ENCODE assay signal across 8 mouse cellular contexts in genomic region chr11:53762827-53763495, GRCm38 (mm10). TPM values are rescaled to one million over a fixed set of nuclear protein-coding genes. Genes with fewer than 3 reads are reported as not detected.
DNase-seq lines count a peak whose midpoint lies in the region; ATAC-seq and TF ChIP-seq lines count a peak whose summit lies in the region.

No protein-coding gene starts in this region.

- dilution Hi-C loops in CH12.LX (cut with MboI; ENCODE audit: extremely low pct_ligation_motif_present, extremely low pct_unique_long_range_greater_than_20kb, low sequenced_read_pairs) = no loop called here

- in situ Hi-C loops in CH12.LX (cut with MboI; ENCODE audit: low pct_ligation_motif_present, low pct_unique_long_range_greater_than_20kb, low sequenced_read_pairs) = loop anchor here (5.0 kb wide), 2 partner anchors 34 to 79 kb away; no protein-coding TSS in a partner anchor

- H3K4me3 ChIP-seq in CH12.LX (replicated peaks in 1 of 3; ENCODE audit: low read depth in 2 of 3, low read length in 2 of 3, poor library complexity in 1 of 3) = peak overlapping the region; percentile 42 to 58 (median 51)
- H3K4me3 ChIP-seq in bone marrow, adult 2 months (replicated peaks; ENCODE audit: control insufficient read depth, low read depth, low read length) = peak overlapping the region; percentile 84
- H3K4me3 ChIP-seq in erythroblast, embryonic 14.5 days (replicated peaks) = peak overlapping the region; percentile 52
- H3K4me3 ChIP-seq in heart, embryonic 16.5 days (ENCODE audit: low read length) = peak overlapping the region; percentile 54

- no peak for TF ChIP-seq CTCF in CH12.LX (conservative IDR thresholded peaks at IDR 0.05 in 1 of 2, IDR thresholded peaks at IDR 0.05 in 1 of 2; ENCODE audit: low read depth in 2 of 2, low read length in 2 of 2)
- no peak for TF ChIP-seq CTCF in bone marrow, adult 2 months (IDR thresholded peaks at IDR 0.05; ENCODE audit: control insufficient read depth, insufficient read depth, low read length)

- peak overlapping the region; percentile 75 for H3K4me2 ChIP-seq in CH12.LX (ENCODE audit: insufficient read depth, low read depth, poor library complexity, severe bottlenecking)
- peak overlapping the region; percentile 86 for H3K4me2 ChIP-seq in heart, embryonic 16.5 days (ENCODE audit: low read depth, low read length)

- peaks cover 7% of the 10 kb centered on the region for H3K27me3 ChIP-seq in CH12.LX (replicated peaks)
- peaks cover 48% of the 10 kb centered on the region for H3K27me3 ChIP-seq in erythroblast, embryonic 14.5 days (ENCODE audit: control insufficient read depth)
- no peaks in the 10 kb centered on the region for H3K27me3 ChIP-seq in heart, embryonic 16.5 days (ENCODE audit: control insufficient read depth, insufficient read depth, low read length)

- TF ChIP-seq EP300 in CH12.LX (IDR thresholded peaks at IDR 0.05; ENCODE audit: low read length) = 0 out of 2 replicates have a peak, but pooled peaks have one; percentile 16

- peak overlapping the region; percentile 77 for H3K27ac ChIP-seq in CH12.LX (ENCODE audit: insufficient read depth, low read depth)
- H3K27ac ChIP-seq in bone marrow, adult 2 months (ENCODE audit: control insufficient read depth, insufficient read depth, low read depth, low read length, poor library complexity) = peak overlapping the region; percentile 99
- peak overlapping the region; percentile 98 for H3K27ac ChIP-seq in heart, embryonic 16.5 days (ENCODE audit: low read length)

- DNase-seq in CH12.LX (ENCODE audit: extremely low read depth) = peak; percentile 32
- DNase-seq in kidney, postnatal 14 days = peak; percentile 95
- peak; percentile 98 for DNase-seq in lung, postnatal 10 days
- DNase-seq in ovary, postnatal 36 days (ENCODE audit: low spot score) = peak; percentile 87
- DNase-seq in urinary bladder, adult 2 months (ENCODE audit: low spot score) = peak; percentile 69

- no peaks in the 10 kb centered on the region for H3K36me3 ChIP-seq in CH12.LX (replicated peaks in 1 of 2; ENCODE audit: control insufficient read depth in 1 of 2, insufficient read depth in 1 of 2, low read length in 1 of 2)
- H3K36me3 ChIP-seq in erythroblast, embryonic 14.5 days (ENCODE audit: control insufficient read depth) = no peaks in the 10 kb centered on the region
- no peaks in the 10 kb centered on the region for H3K36me3 ChIP-seq in heart, embryonic 16.5 days (ENCODE audit: control insufficient read depth, insufficient read depth)

- under 1% methylated on average over 23 of the region's 23 CpGs for WGBS in bone marrow, adult 2 months
- 2% methylated on average over 23 of the region's 23 CpGs for WGBS in heart, embryonic 16.5 days

- no peak for TF ChIP-seq RAD21 in CH12.LX (IDR thresholded peaks at IDR 0.05; ENCODE audit: low read depth, low read length)

- no peak for TF ChIP-seq POLR2A in CH12.LX (IDR thresholded peaks at IDR 0.05; ENCODE audit: low read depth, low read length)
- TF ChIP-seq POLR2A in bone marrow, adult 2 months (IDR thresholded peaks at IDR 0.05; ENCODE audit: borderline replicate concordance, control insufficient read depth, low read depth, low read length) = peak; percentile 38; the same call in 1 of the 2 replicates

- peaks cover 32 to 87% of the 10 kb centered on the region in 2 experiments for H3K4me1 ChIP-seq in CH12.LX (ENCODE audit: control insufficient read depth in 1 of 2, insufficient read depth in 2 of 2)
- H3K4me1 ChIP-seq in bone marrow, adult 2 months (ENCODE audit: control insufficient read depth, insufficient read depth, low read length) = peaks cover 4% of the 10 kb centered on the region
- H3K4me1 ChIP-seq in erythroblast, embryonic 14.5 days (ENCODE audit: control insufficient read depth) = peaks cover 19% of the 10 kb centered on the region
- peaks cover 48% of the 10 kb centered on the region for H3K4me1 ChIP-seq in heart, embryonic 16.5 days (ENCODE audit: control insufficient read depth, insufficient read depth, low read length)

- peak overlapping the region; percentile 73 for H3K9ac ChIP-seq in CH12.LX (ENCODE audit: insufficient read depth, low read depth)
- H3K9ac ChIP-seq in heart, embryonic 16.5 days (ENCODE audit: low read length) = peak overlapping the region; percentile 78

- H3K79me2 ChIP-seq in CH12.LX (replicated peaks; ENCODE audit: control insufficient read depth, extremely low read depth, insufficient read depth, poor library complexity, severe bottlenecking) = no peaks in the 10 kb centered on the region

- peak; percentile 6; the same call in 1 of the 2 replicates for ATAC-seq in heart, embryonic 16.5 days (replicated peaks; ENCODE audit: extremely low read depth, insufficient read depth, low FRiP score)

- no peaks in the 10 kb centered on the region for H3K9me3 ChIP-seq in CH12.LX (replicated peaks; ENCODE audit: low read length)
- H3K9me3 ChIP-seq in erythroblast, embryonic 14.5 days (ENCODE audit: control insufficient read depth, low read length) = no peaks in the 10 kb centered on the region
- H3K9me3 ChIP-seq in heart, embryonic 16.5 days (replicated peaks; ENCODE audit: control insufficient read depth, low read length) = no peaks in the 10 kb centered on the region

TF ChIP-seq in CH12.LX, 34 proteins besides CTCF, POLR2A, EP300 and RAD21 (continues in another document):
- no peak for TF ChIP-seq TCF12 (IDR thresholded peaks at IDR 0.05; ENCODE audit: low read depth, low read length)
- no peak for TF ChIP-seq USF1 (IDR thresholded peaks at IDR 0.05; ENCODE audit: low read depth, low read length)
- peak; percentile 15; the same call in 1 of the 2 replicates for TF ChIP-seq MAX (IDR thresholded peaks at IDR 0.05; ENCODE audit: low read length)
- no peak for TF ChIP-seq POLR2AphosphoS2 (IDR thresholded peaks at IDR 0.05; ENCODE audit: low read depth, low read length)
- no peak for TF ChIP-seq ZMIZ1 (IDR thresholded peaks at IDR 0.05; ENCODE audit: low read depth, low read length)
- TF ChIP-seq ZNF384 (IDR thresholded peaks at IDR 0.05; ENCODE audit: low read depth, low read length) = peak; percentile 59
- TF ChIP-seq UBTF (IDR thresholded peaks at IDR 0.05; ENCODE audit: low read depth, low read length) = no peak
- TF ChIP-seq MAFK (IDR thresholded peaks at IDR 0.05; ENCODE audit: insufficient replicate concordance, low read length) = no peak
- no peak; the same call in 1 of the 2 replicates for TF ChIP-seq BHLHE40 (IDR thresholded peaks at IDR 0.05; ENCODE audit: low read depth, low read length)
- 0 out of 2 replicates have a peak, but pooled peaks have one; percentile 3 for TF ChIP-seq KAT2A (IDR thresholded peaks at IDR 0.05; ENCODE audit: insufficient replicate concordance, low read length)
- peak; percentile 48; the same call in 1 of the 2 replicates for TF ChIP-seq ETS1 (conservative IDR thresholded peaks at IDR 0.05; ENCODE audit: low read depth, low read length)
- TF ChIP-seq CHD2 (IDR thresholded peaks at IDR 0.05; ENCODE audit: low read length) = 0 out of 2 replicates have a peak, but pooled peaks have one; percentile 33
- no peak for TF ChIP-seq ELF1 (IDR thresholded peaks at IDR 0.05; ENCODE audit: low read depth, low read length)
- no peak for TF ChIP-seq USF2 (conservative IDR thresholded peaks at IDR 0.05; ENCODE audit: low read depth, low read length)
- no peak for TF ChIP-seq MYC (IDR thresholded peaks at IDR 0.05; ENCODE audit: low read depth, low read length)
- no peak for TF ChIP-seq PAX5 (IDR thresholded peaks at IDR 0.05; ENCODE audit: low read length)
- TF ChIP-seq SIN3A (IDR thresholded peaks at IDR 0.05; ENCODE audit: low read length) = no peak
- TF ChIP-seq MXI1 (IDR thresholded peaks at IDR 0.05; ENCODE audit: low read depth, low read length) = no peak
- no peak for TF ChIP-seq CHD1 (IDR thresholded peaks at IDR 0.05; ENCODE audit: low read depth, low read length)
- no peak for TF ChIP-seq SMC3 (IDR thresholded peaks at IDR 0.05; ENCODE audit: low read depth, low read length)

RNA-seq across cellular contexts. Expression of gene Irf1, which starts 6.9 kb away (rescaled TPM):
- total RNA-seq in CH12.LX (2012; rRNA removed) (46.4 and 64.9 TPM in 2 replicates), CH12.LX (2014; rRNA removed) (19.8 and 23.6 TPM in 2 replicates)
- 17.8 and 18.2 TPM in 2 replicates for polyA plus RNA-seq in CH12.LX (2012; ENCODE audit: insufficient read length, low read depth)
- 23.0 and 35.5 TPM in 2 replicates for polyA plus RNA-seq in bone marrow, adult 2 months (2011; ENCODE audit: insufficient read depth, insufficient read length, low replicate concordance, missing spikeins)
- 0.01 and 0.04 TPM in 2 replicates for polyA plus RNA-seq in erythroblast, embryonic 14.5 days (2012)
- 17.2 and 25.7 TPM in 2 replicates for polyA plus RNA-seq in heart, embryonic 16.5 days (2015; fragmentation: Nextera tagmentation; extraction: Ambion mirVana)
- polyA plus RNA-seq in urinary bladder, adult 2 months (2012; rRNA removed) = 71.6 and 89.5 TPM in 2 replicates

RNA-seq across cellular contexts. Expression of gene Gm17334, which starts 10.0 kb away (rescaled TPM):
- total RNA-seq in CH12.LX (2012; rRNA removed) (0.71 and 0.72 TPM in 2 replicates), CH12.LX (2014; rRNA removed) (not detected in 2 replicates)
- polyA plus RNA-seq in CH12.LX (2012; ENCODE audit: insufficient read length, low read depth) = 0.47 and 0.57 TPM in 2 replicates
- polyA plus RNA-seq in bone marrow, adult 2 months (2011; ENCODE audit: insufficient read depth, insufficient read length, low replicate concordance, missing spikeins) = not detected in 2 replicates
- polyA plus RNA-seq in erythroblast, embryonic 14.5 days (2012) = not detected in 2 replicates
- polyA plus RNA-seq in heart, embryonic 16.5 days (2015; fragmentation: Nextera tagmentation; extraction: Ambion mirVana) = 0.16 and 0.53 TPM in 2 replicates
- 1.8 and 2.3 TPM in 2 replicates for polyA plus RNA-seq in urinary bladder, adult 2 months (2012; rRNA removed)

RNA-seq across cellular contexts. Expression of gene Il5, which starts 42.4 kb away (rescaled TPM):
- total RNA-seq in CH12.LX (2012; rRNA removed) = not detected in 2 replicates
- total RNA-seq in CH12.LX (2014; rRNA removed) = not detected in 2 replicates
- polyA plus RNA-seq in CH12.LX (2012; ENCODE audit: insufficient read length, low read depth) = not detected in 2 replicates
- polyA plus RNA-seq in bone marrow, adult 2 months (2011; ENCODE audit: insufficient read depth, insufficient read length, low replicate concordance, missing spikeins) = not detected in 2 replicates
- polyA plus RNA-seq in erythroblast, embryonic 14.5 days (2012) = not detected in 2 replicates
- polyA plus RNA-seq in heart, embryonic 16.5 days (2015; fragmentation: Nextera tagmentation; extraction: Ambion mirVana) = not detected in 2 replicates
- 0.12 and 0.21 TPM in 2 replicates for polyA plus RNA-seq in urinary bladder, adult 2 months (2012; rRNA removed)

RNA-seq across cellular contexts. Expression of gene Rad50, which starts 55.8 kb away (rescaled TPM):
- total RNA-seq in CH12.LX (2012; rRNA removed) (45.3 and 48.2 TPM in 2 replicates), CH12.LX (2014; rRNA removed) (36.0 and 39.6 TPM in 2 replicates)
- 53.6 and 55.2 TPM in 2 replicates for polyA plus RNA-seq in CH12.LX (2012; ENCODE audit: insufficient read length, low read depth)
- polyA plus RNA-seq in bone marrow, adult 2 months (2011; ENCODE audit: insufficient read depth, insufficient read length, low replicate concordance, missing spikeins) = 8.9 and 15.2 TPM in 2 replicates
- 0.41 and 0.46 TPM in 2 replicates for polyA plus RNA-seq in erythroblast, embryonic 14.5 days (2012)
- 19.9 and 23.9 TPM in 2 replicates for polyA plus RNA-seq in heart, embryonic 16.5 days (2015; fragmentation: Nextera tagmentation; extraction: Ambion mirVana)
- 10.2 and 13.9 TPM in 2 replicates for polyA plus RNA-seq in urinary bladder, adult 2 months (2012; rRNA removed)

Comparison
In these comparisons a context has a peak if more than half of its experiments do, and no peak if none do; other contexts are left out.
1. Peak in every context shown above with its lines: DNase-seq, ATAC-seq, H3K4me3 ChIP-seq and H3K27ac ChIP-seq.
2. DNase-seq: peak in every context shown above with its lines; median percentile 98 in lung, postnatal 10 days; 95 in kidney, postnatal 14 days; 87 in ovary, postnatal 36 days; 69 in urinary bladder, adult 2 months; 32 in CH12.LX.
3. RNA of gene Irf1, which starts 6.9 kb away (polyA plus RNA-seq): 71.6 to 89.5 TPM in urinary bladder, adult 2 months, 23.0 to 35.5 TPM in bone marrow, adult 2 months, 17.2 to 25.7 TPM in heart, embryonic 16.5 days and 17.8 to 18.2 TPM in CH12.LX; 0.01 to 0.04 TPM in erythroblast, embryonic 14.5 days; every median in the first group is over 10 times any median in the second.